Mouse (Mus musculus) naive thymus-derived CD4-positive, alpha-beta T cell, adult 5 months (primary cell): Measurements from ENCODE around the gene Olfr651. TPM values are rescaled to one million over a fixed set of nuclear protein-coding genes. Genes with fewer than 3 reads are reported as not detected.

Experiments
- polyA plus RNA-seq: library from polyadenylated mRNA; unstranded; fragments of 100-300 nt; shearing (Covaris generic); gene quantifications from one replicate; pipeline ENCODE4 v1.2.1, GENCODE M21; 2017

The Olfr651 gene
- polyA plus RNA-seq: not detected

GRCm38 (mm10) chr7:104549833-104550232, at the start of gene Olfr651:
TSS of gene Olfr651 (plus strand) at chr7:104550133.

GRCm38 (mm10) chr7:104507421-104508065, 42.4 kb upstream of the Olfr651 start, which contains the start of gene Trim30d:
TSS of gene Trim30d (minus strand) at chr7:104507849.

GRCm38 (mm10) chr7:104560601-104561000, 10.7 kb downstream of the Olfr651 start, which contains the start of gene Olfr652:
TSS of gene Olfr652 (plus strand) at chr7:104560901.

GRCm38 (mm10) chr7:104577014-104577413, 27.1 kb downstream of the Olfr651 start, which contains the start of gene Olfr653:
TSS of gene Olfr653 (plus strand) at chr7:104577314.

GRCm38 (mm10) chr7:104586725-104587124, 36.8 kb downstream of the Olfr651 start, which contains the start of gene Olfr654:
TSS of gene Olfr654 (plus strand) at chr7:104587025.

GRCm38 (mm10) chr7:104601679-104602078, 51.7 kb downstream of the Olfr651 start, which contains the start of gene Olfr655:
TSS of gene Olfr655 (minus strand) at chr7:104601779.

Other genes with a start within 250 kb of the Olfr651 start
- gene Trim12a, start 234.7 kb upstream of the Olfr651 start, polyA plus RNA-seq: 124 TPM
- gene Trim34b, start 220.7 kb upstream of the Olfr651 start, polyA plus RNA-seq: 0.91 TPM
- 8.7 TPM for gene Trim12c, start 196.8 kb upstream of the Olfr651 start, polyA plus RNA-seq
- 0.22 TPM for gene Trim30b, start 180.2 kb upstream of the Olfr651 start, polyA plus RNA-seq
- gene Trim30c, start 149.3 kb upstream of the Olfr651 start, polyA plus RNA-seq: not detected
- gene Trim30a, start 84.9 kb upstream of the Olfr651 start, polyA plus RNA-seq: 30.3 TPM
- gene Trim30d, start 42.3 kb upstream of the Olfr651 start, polyA plus RNA-seq: 7.6 TPM
- 0.10 TPM for gene Olfr652, start 10.8 kb downstream of the Olfr651 start, polyA plus RNA-seq
- gene Olfr653, start 27.2 kb downstream of the Olfr651 start, polyA plus RNA-seq: not detected
- gene Olfr654, start 36.9 kb downstream of the Olfr651 start, polyA plus RNA-seq: not detected
- not detected for gene Olfr655, start 51.6 kb downstream of the Olfr651 start, polyA plus RNA-seq
- not detected for gene Olfr656, start 63.8 kb downstream of the Olfr651 start, polyA plus RNA-seq
- not detected for gene Olfr657, start 74.7 kb downstream of the Olfr651 start, polyA plus RNA-seq
- not detected for gene Olfr658, start 97.2 kb downstream of the Olfr651 start, polyA plus RNA-seq
- gene Olfr659, start 116.6 kb downstream of the Olfr651 start, polyA plus RNA-seq: 0.11 TPM
- gene Olfr661, start 136.4 kb downstream of the Olfr651 start, polyA plus RNA-seq: not detected
- gene Usp17le, start 227.3 kb downstream of the Olfr651 start, polyA plus RNA-seq: not detected